Mouse (Mus musculus): Measurements from ENCODE around the gene Cdnf. TPM values are rescaled to one million over a fixed set of nuclear protein-coding genes. Genes with fewer than 3 reads are reported as not detected.

The Cdnf gene
- polyA plus RNA-seq, 2 experiments = 0.08 to 0.34 TPM

DNA sequence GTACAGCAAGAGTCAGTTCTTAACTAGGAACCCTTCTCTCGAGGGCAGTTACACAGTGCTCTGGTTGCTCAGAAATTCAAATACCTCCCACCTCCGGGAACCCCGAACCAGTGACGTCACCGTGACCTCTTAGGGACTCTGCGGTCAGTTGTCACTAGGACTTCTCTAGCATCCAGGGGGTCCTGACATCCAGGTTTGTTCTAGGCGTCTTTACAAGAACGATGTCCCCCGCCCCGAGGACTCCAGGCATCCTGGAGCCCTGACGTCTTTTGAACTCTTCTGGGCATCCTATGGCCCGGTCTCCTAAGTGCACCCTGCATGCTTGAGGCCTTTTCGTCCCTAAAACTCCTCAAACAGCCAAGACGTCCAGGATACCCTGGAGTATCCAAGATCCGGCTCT is 754 bp upstream of the Cdnf start:
- H3K4me1 ChIP-seq (ENCODE audit: control insufficient read depth, insufficient read depth, low read length) = peaks cover 6% of the 10 kb centered on the region
- peak overlapping the region; percentile 77 for H3K9ac ChIP-seq (ENCODE audit: low read depth, low read length, severe bottlenecking)
- H3K27me3 ChIP-seq (ENCODE audit: control insufficient read depth, insufficient read depth, low read length) = no peaks in the 10 kb centered on the region
- no peak for TF ChIP-seq POLR2A (IDR thresholded peaks at IDR 0.05; ENCODE audit: borderline replicate concordance, extremely low read depth, insufficient read depth, insufficient read length)
- H3K9me3 ChIP-seq (ENCODE audit: control insufficient read depth, low read length) = no peaks in the 10 kb centered on the region
- ATAC-seq (ENCODE audit: low FRiP score, low read depth) (no peak), DNase-seq (ENCODE audit: low spot score) (peak; percentile 9)
- H3K4me3 ChIP-seq (replicated peaks; ENCODE audit: low read length) = peak overlapping the region; percentile 71
- peak overlapping the region; percentile 64 for H3K4me2 ChIP-seq (replicated peaks; ENCODE audit: low read depth, low read length, severe bottlenecking)
- H3K36me3 ChIP-seq (ENCODE audit: control insufficient read depth, insufficient read depth, low read length) = peaks cover 30% of the 10 kb centered on the region
- under 1% methylated on average over 15 of the region's 15 CpGs for whole genome bisulfite sequencing
- peak overlapping the region; percentile 79 for H3K27ac ChIP-seq (replicated peaks; ENCODE audit: low read depth, low read length)

- ATAC-seq (ENCODE audit: low FRiP score, low read depth) = no peak
- TF ChIP-seq POLR2A (IDR thresholded peaks at IDR 0.05; ENCODE audit: borderline replicate concordance, extremely low read depth, insufficient read depth, insufficient read length) = no peak
Observed at GRCm38 (mm10) chr2:3522558-3522957, 9.7 kb downstream of the Cdnf start.

GRCm38 (mm10) chr2:3526288-3526687 is 13.5 kb downstream of the Cdnf start:
- Histone ChIP-seq H3K36me3 (ENCODE audit: control insufficient read depth, insufficient read depth, low read length) (no peaks in the 10 kb centered on the region), H3K4me3 (replicated peaks; ENCODE audit: low read length) (no peak overlapping the region), H3K4me1 (ENCODE audit: control insufficient read depth, insufficient read depth, low read length) (no peaks in the 10 kb centered on the region), H3K27me3 (ENCODE audit: control insufficient read depth, insufficient read depth, low read length) (no peaks in the 10 kb centered on the region), H3K4me2 (replicated peaks; ENCODE audit: low read depth, low read length, severe bottlenecking) (no peak overlapping the region), H3K9ac (ENCODE audit: low read depth, low read length, severe bottlenecking) (no peak overlapping the region), H3K27ac (replicated peaks; ENCODE audit: low read depth, low read length) (no peak overlapping the region), H3K9me3 (ENCODE audit: control insufficient read depth, low read length) (no peaks in the 10 kb centered on the region)
- DNase-seq (ENCODE audit: low spot score) (no peak), ATAC-seq (ENCODE audit: low FRiP score, low read depth) (no peak)
- 80% methylated on average over 6 of the region's 6 CpGs for WGBS
- TF ChIP-seq POLR2A (IDR thresholded peaks at IDR 0.05; ENCODE audit: borderline replicate concordance, extremely low read depth, insufficient read depth, insufficient read length) = no peak

More at GRCm38 (mm10) chr2:3522558-3522957, 9.7 kb downstream of the Cdnf start:
- Histone ChIP-seq H3K27me3 (ENCODE audit: control insufficient read depth, insufficient read depth, low read length) (no peaks in the 10 kb centered on the region), H3K4me3 (replicated peaks; ENCODE audit: low read length) (no peak overlapping the region), H3K9me3 (ENCODE audit: control insufficient read depth, low read length) (no peaks in the 10 kb centered on the region), H3K4me2 (replicated peaks; ENCODE audit: low read depth, low read length, severe bottlenecking) (no peak overlapping the region), H3K9ac (ENCODE audit: low read depth, low read length, severe bottlenecking) (no peak overlapping the region), H3K4me1 (ENCODE audit: control insufficient read depth, insufficient read depth, low read length) (no peaks in the 10 kb centered on the region), H3K36me3 (ENCODE audit: control insufficient read depth, insufficient read depth, low read length) (no peaks in the 10 kb centered on the region), H3K27ac (replicated peaks; ENCODE audit: low read depth, low read length) (no peak overlapping the region)
- 66% methylated on average over 4 of the region's 4 CpGs for WGBS
- no peak for DNase-seq (ENCODE audit: low spot score)

DNA sequence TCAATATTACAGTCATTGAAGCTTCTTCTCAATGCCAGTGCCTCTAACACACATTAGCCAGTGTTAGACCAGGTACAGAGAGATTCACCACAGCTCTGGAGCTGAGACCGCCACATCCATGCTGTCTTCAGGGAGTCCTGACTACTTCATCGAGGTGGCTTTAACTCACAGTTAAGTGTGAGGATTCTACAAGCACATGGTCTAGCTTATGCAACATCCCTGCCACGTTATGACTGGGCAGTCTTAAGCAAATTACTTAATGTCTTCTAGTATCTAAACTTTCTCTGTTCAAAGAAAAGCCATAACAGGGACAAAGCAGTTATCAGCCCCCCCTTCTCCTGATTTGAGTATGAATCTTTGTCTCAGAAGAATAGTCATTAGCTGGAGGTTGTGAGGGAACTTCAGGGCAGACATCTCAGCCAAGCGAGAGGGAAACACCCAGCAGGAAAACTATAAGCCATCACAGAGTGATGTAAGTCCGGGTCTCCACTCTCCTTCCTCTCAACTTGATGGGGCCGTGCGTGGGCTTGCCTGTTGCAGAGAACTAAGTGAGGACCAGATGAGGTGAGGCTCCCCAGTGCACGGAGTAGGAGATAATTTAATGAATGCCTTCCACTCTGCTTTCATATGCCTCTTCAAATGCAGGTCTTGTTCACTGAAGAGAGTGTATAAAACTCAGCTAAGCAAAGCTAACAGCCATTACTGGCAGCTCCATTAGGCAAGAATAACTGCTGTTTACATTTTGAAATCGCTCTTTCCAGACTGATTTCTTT is 28.7 kb downstream of the Cdnf start:
- no peaks in the 10 kb centered on the region for H3K36me3 ChIP-seq (ENCODE audit: control insufficient read depth, insufficient read depth, low read length)
- no peak overlapping the region for H3K4me2 ChIP-seq (replicated peaks; ENCODE audit: low read depth, low read length, severe bottlenecking)
- WGBS = 63% methylated on average over 9 of the region's 9 CpGs
- no peak for TF ChIP-seq POLR2A (IDR thresholded peaks at IDR 0.05; ENCODE audit: borderline replicate concordance, extremely low read depth, insufficient read depth, insufficient read length)
- DNase-seq (ENCODE audit: low spot score) = no peak
- no peak for ATAC-seq (ENCODE audit: low FRiP score, low read depth)
- no peak overlapping the region for H3K9ac ChIP-seq (ENCODE audit: low read depth, low read length, severe bottlenecking)
- peaks cover 6% of the 10 kb centered on the region for H3K4me1 ChIP-seq (ENCODE audit: control insufficient read depth, insufficient read depth, low read length)
- no peak overlapping the region for H3K4me3 ChIP-seq (replicated peaks; ENCODE audit: low read length)
- H3K9me3 ChIP-seq (ENCODE audit: control insufficient read depth, low read length) = no peaks in the 10 kb centered on the region
- no peaks in the 10 kb centered on the region for H3K27me3 ChIP-seq (ENCODE audit: control insufficient read depth, insufficient read depth, low read length)
- H3K27ac ChIP-seq (replicated peaks; ENCODE audit: low read depth, low read length) = no peak overlapping the region

GRCm38 (mm10) chr2:3546055-3546454 is 33.2 kb downstream of the Cdnf start:
- H3K9ac ChIP-seq (ENCODE audit: low read depth, low read length, severe bottlenecking) = no peak overlapping the region
- H3K27ac ChIP-seq (replicated peaks; ENCODE audit: low read depth, low read length) = no peak overlapping the region
- ATAC-seq (ENCODE audit: low FRiP score, low read depth) = no peak
- DNase-seq (ENCODE audit: low spot score) = no peak
- no peaks in the 10 kb centered on the region for H3K36me3 ChIP-seq (ENCODE audit: control insufficient read depth, insufficient read depth, low read length)
- 79% methylated on average over 2 of the region's 2 CpGs for WGBS
- no peak overlapping the region for H3K4me3 ChIP-seq (replicated peaks; ENCODE audit: low read length)
- no peaks in the 10 kb centered on the region for H3K27me3 ChIP-seq (ENCODE audit: control insufficient read depth, insufficient read depth, low read length)
- H3K4me2 ChIP-seq (replicated peaks; ENCODE audit: low read depth, low read length, severe bottlenecking) = no peak overlapping the region
- no peak for TF ChIP-seq POLR2A (IDR thresholded peaks at IDR 0.05; ENCODE audit: borderline replicate concordance, extremely low read depth, insufficient read depth, insufficient read length)
- no peaks in the 10 kb centered on the region for H3K9me3 ChIP-seq (ENCODE audit: control insufficient read depth, low read length)
- peaks cover 6% of the 10 kb centered on the region for H3K4me1 ChIP-seq (ENCODE audit: control insufficient read depth, insufficient read depth, low read length)
